Mouse (Mus musculus): Measurements from ENCODE around the gene Fstl4.

GRCm38 (mm10) chr11:53144506-53144905 lies 380.1 kb downstream of the Fstl4 start:
- no peak for TF ChIP-seq CTCF (IDR thresholded peaks at IDR 0.05; ENCODE audit: low read depth)
- no peak for TF ChIP-seq EP300 (IDR thresholded peaks at IDR 0.05; ENCODE audit: low read depth)

All from liver, embryonic 14.5 days (tissue).